Mouse (Mus musculus): ENCODE data around the gene Adra1b. TPM values are rescaled to one million over a fixed set of nuclear protein-coding genes. Genes with fewer than 3 reads are reported as not detected.
A peak's percentile ranks its signal among the peaks of the same experiment; 100 is the strongest.

Adra1b gene
- polyA plus RNA-seq, 1 experiment from 2014 or later: 3.1 TPM

- Histone ChIP-seq H3K27me3 (ENCODE audit: control insufficient read depth, insufficient read depth, low read length) (no peaks in the 10 kb centered on the region), H3K4me3 (replicated peaks; ENCODE audit: low read depth, low read length) (no peak overlapping the region), H3K27ac (replicated peaks; ENCODE audit: low read depth, low read length) (no peak overlapping the region), H3K4me2 (ENCODE audit: low read length) (no peak overlapping the region), H3K4me1 (ENCODE audit: control insufficient read depth, insufficient read depth, low read length) (no peaks in the 10 kb centered on the region), H3K9me3 (ENCODE audit: control insufficient read depth, low read length) (no peaks in the 10 kb centered on the region), H3K9ac (replicated peaks; ENCODE audit: low read length) (no peak overlapping the region), H3K36me3 (ENCODE audit: control insufficient read depth, insufficient read depth, low read length) (no peaks in the 10 kb centered on the region)
- no peak for ATAC-seq (ENCODE audit: low FRiP score, low TSS enrichment)
- WGBS: 76% methylated on average over 5 of the region's 5 CpGs
- DNase-seq: no peak
These were observed 28.7 kb upstream of the Adra1b start for GRCm38 (mm10) chr11:43929706-43930105.

- no peak overlapping the region for H3K27ac ChIP-seq (replicated peaks; ENCODE audit: low read depth, low read length)
- DNase-seq (no peak), ATAC-seq (ENCODE audit: low FRiP score, low TSS enrichment) (no peak)
- H3K36me3 ChIP-seq (ENCODE audit: control insufficient read depth, insufficient read depth, low read length): no peaks in the 10 kb centered on the region
- no peak overlapping the region for H3K4me2 ChIP-seq (ENCODE audit: low read length)
- H3K27me3 ChIP-seq (ENCODE audit: control insufficient read depth, insufficient read depth, low read length): no peaks in the 10 kb centered on the region
- H3K9ac ChIP-seq (replicated peaks; ENCODE audit: low read length): no peak overlapping the region
- H3K4me3 ChIP-seq (replicated peaks; ENCODE audit: low read depth, low read length): no peak overlapping the region
- H3K9me3 ChIP-seq (ENCODE audit: control insufficient read depth, low read length): no peaks in the 10 kb centered on the region
- WGBS: 68% methylated on average over 5 of the region's 5 CpGs
- no peaks in the 10 kb centered on the region for H3K4me1 ChIP-seq (ENCODE audit: control insufficient read depth, insufficient read depth, low read length)
These were observed 28.2 kb upstream of the Adra1b start for GRCm38 (mm10) chr11:43929178-43929577.

GRCm38 (mm10) chr11:43927133-43927815 lies 26.3 kb upstream of the Adra1b start:
- DNase-seq: no peak
- H3K4me2 ChIP-seq (ENCODE audit: low read length): no peak overlapping the region
- no peaks in the 10 kb centered on the region for H3K36me3 ChIP-seq (ENCODE audit: control insufficient read depth, insufficient read depth, low read length)
- 84% methylated on average over 8 of the region's 8 CpGs for WGBS
- no peaks in the 10 kb centered on the region for H3K4me1 ChIP-seq (ENCODE audit: control insufficient read depth, insufficient read depth, low read length)
- no peaks in the 10 kb centered on the region for H3K9me3 ChIP-seq (ENCODE audit: control insufficient read depth, low read length)
- H3K27me3 ChIP-seq (ENCODE audit: control insufficient read depth, insufficient read depth, low read length): no peaks in the 10 kb centered on the region
- no peak overlapping the region for H3K4me3 ChIP-seq (replicated peaks; ENCODE audit: low read depth, low read length)
- no peak for ATAC-seq (ENCODE audit: low FRiP score, low TSS enrichment)
- no peak overlapping the region for H3K9ac ChIP-seq (replicated peaks; ENCODE audit: low read length)
- no peak overlapping the region for H3K27ac ChIP-seq (replicated peaks; ENCODE audit: low read depth, low read length)

GRCm38 (mm10) chr11:43926163-43926562 lies 25.2 kb upstream of the Adra1b start:
- 34% methylated on average over 6 of the region's 6 CpGs for WGBS
- ATAC-seq (ENCODE audit: low FRiP score, low TSS enrichment) (no peak), DNase-seq (peak; percentile 60)
- Histone ChIP-seq H3K9me3 (ENCODE audit: control insufficient read depth, low read length) (no peaks in the 10 kb centered on the region), H3K4me3 (replicated peaks; ENCODE audit: low read depth, low read length) (no peak overlapping the region), H3K4me2 (ENCODE audit: low read length) (no peak overlapping the region), H3K27me3 (ENCODE audit: control insufficient read depth, insufficient read depth, low read length) (no peaks in the 10 kb centered on the region), H3K9ac (replicated peaks; ENCODE audit: low read length) (no peak overlapping the region), H3K27ac (replicated peaks; ENCODE audit: low read depth, low read length) (no peak overlapping the region), H3K4me1 (ENCODE audit: control insufficient read depth, insufficient read depth, low read length) (no peaks in the 10 kb centered on the region), H3K36me3 (ENCODE audit: control insufficient read depth, insufficient read depth, low read length) (no peaks in the 10 kb centered on the region)

- Histone ChIP-seq H3K4me1 (ENCODE audit: control insufficient read depth, insufficient read depth, low read length) (no peaks in the 10 kb centered on the region), H3K27ac (replicated peaks; ENCODE audit: low read depth, low read length) (no peak overlapping the region), H3K9me3 (ENCODE audit: control insufficient read depth, low read length) (no peaks in the 10 kb centered on the region), H3K36me3 (ENCODE audit: control insufficient read depth, insufficient read depth, low read length) (no peaks in the 10 kb centered on the region), H3K27me3 (ENCODE audit: control insufficient read depth, insufficient read depth, low read length) (no peaks in the 10 kb centered on the region), H3K9ac (replicated peaks; ENCODE audit: low read length) (no peak overlapping the region), H3K4me2 (ENCODE audit: low read length) (no peak overlapping the region), H3K4me3 (replicated peaks; ENCODE audit: low read depth, low read length) (no peak overlapping the region)
- ATAC-seq (ENCODE audit: low FRiP score, low TSS enrichment): no peak
- peak; percentile 37 for DNase-seq
- 25% methylated on average over 6 of the region's 6 CpGs for whole genome bisulfite sequencing
These were observed 24.6 kb upstream of the Adra1b start for GRCm38 (mm10) chr11:43925584-43925983.

GRCm38 (mm10) chr11:43921701-43922100 lies 20.7 kb upstream of the Adra1b start:
- 83% methylated on average over 2 of the region's 2 CpGs for WGBS
- Histone ChIP-seq H3K27ac (replicated peaks; ENCODE audit: low read depth, low read length) (no peak overlapping the region), H3K36me3 (ENCODE audit: control insufficient read depth, insufficient read depth, low read length) (no peaks in the 10 kb centered on the region), H3K27me3 (ENCODE audit: control insufficient read depth, insufficient read depth, low read length) (no peaks in the 10 kb centered on the region), H3K4me2 (ENCODE audit: low read length) (no peak overlapping the region), H3K9ac (replicated peaks; ENCODE audit: low read length) (no peak overlapping the region), H3K9me3 (ENCODE audit: control insufficient read depth, low read length) (no peaks in the 10 kb centered on the region), H3K4me1 (ENCODE audit: control insufficient read depth, insufficient read depth, low read length) (no peaks in the 10 kb centered on the region), H3K4me3 (replicated peaks; ENCODE audit: low read depth, low read length) (no peak overlapping the region)
- DNase-seq (no peak), ATAC-seq (ENCODE audit: low FRiP score, low TSS enrichment) (no peak)

GRCm38 (mm10) chr11:43919492-43920055 lies 18.6 kb upstream of the Adra1b start:
- Histone ChIP-seq H3K4me3 (replicated peaks; ENCODE audit: low read depth, low read length) (no peak overlapping the region), H3K9me3 (ENCODE audit: control insufficient read depth, low read length) (no peaks in the 10 kb centered on the region), H3K27me3 (ENCODE audit: control insufficient read depth, insufficient read depth, low read length) (no peaks in the 10 kb centered on the region), H3K4me2 (ENCODE audit: low read length) (no peak overlapping the region), H3K9ac (replicated peaks; ENCODE audit: low read length) (no peak overlapping the region), H3K36me3 (ENCODE audit: control insufficient read depth, insufficient read depth, low read length) (no peaks in the 10 kb centered on the region), H3K27ac (replicated peaks; ENCODE audit: low read depth, low read length) (no peak overlapping the region), H3K4me1 (ENCODE audit: control insufficient read depth, insufficient read depth, low read length) (no peaks in the 10 kb centered on the region)
- ATAC-seq (ENCODE audit: low FRiP score, low TSS enrichment): no peak
- 87% methylated on average over 7 of the region's 7 CpGs for WGBS
- no peak for DNase-seq

- Histone ChIP-seq H3K27me3 (ENCODE audit: control insufficient read depth, insufficient read depth, low read length) (no peaks in the 10 kb centered on the region), H3K27ac (replicated peaks; ENCODE audit: low read depth, low read length) (no peak overlapping the region), H3K36me3 (ENCODE audit: control insufficient read depth, insufficient read depth, low read length) (no peaks in the 10 kb centered on the region), H3K9me3 (ENCODE audit: control insufficient read depth, low read length) (no peaks in the 10 kb centered on the region), H3K9ac (replicated peaks; ENCODE audit: low read length) (no peak overlapping the region), H3K4me2 (ENCODE audit: low read length) (no peak overlapping the region), H3K4me3 (replicated peaks; ENCODE audit: low read depth, low read length) (no peak overlapping the region), H3K4me1 (ENCODE audit: control insufficient read depth, insufficient read depth, low read length) (no peaks in the 10 kb centered on the region)
- WGBS: 89% methylated on average over 12 of the region's 12 CpGs
- DNase-seq (no peak), ATAC-seq (ENCODE audit: low FRiP score, low TSS enrichment) (no peak)
These were observed 13.8 kb upstream of the Adra1b start for GRCm38 (mm10) chr11:43914552-43915447.

Measured in midbrain, embryonic 14.5 days (tissue).